Mouse (Mus musculus) lung, embryonic 14.5 days (tissue): ENCODE data around the gene Hormad2. TPM values are rescaled to one million over a fixed set of nuclear protein-coding genes. Genes with fewer than 3 reads are reported as not detected.

Source experiments
- ATAC-seq: fragments of 200-750 bp; cut with Nextera tagmentation; 2 replicates; pipeline ENCODE4 v1.8.0; 2017; ENCODE audit warnings: mild to moderate bottlenecking, moderate TSS enrichment, moderate library complexity; ENCODE audit not compliant: insufficient read depth
- DNase-seq: peaks from one replicate; pipeline ENCODE4 v3.0.0-alpha.2; 2015
- H3K27ac ChIP-seq: fragments of 300-500 bp; sonication (generic); 2 replicates; pipeline ENCODE4 v1.5.1; 2014; ENCODE audit warnings: low read depth, mild to moderate bottlenecking, moderate library complexity
- H3K27me3 ChIP-seq: fragments of 300-500 bp; sonication (generic); 2 replicates; pipeline ENCODE4 v1.6.1; 2014; ENCODE audit warnings: low read length, control low read depth; ENCODE audit not compliant: insufficient read depth
- H3K36me3 ChIP-seq: fragments of 300-500 bp; sonication (generic); 2 replicates; pipeline ENCODE4 v1.6.1; 2014; ENCODE audit warnings: control low read depth; ENCODE audit not compliant: insufficient read depth
- H3K4me1 ChIP-seq: fragments of 300-500 bp; sonication (generic); 2 replicates; pipeline ENCODE4 v1.6.1; 2014; ENCODE audit warnings: antibody characterized with exemption, control low read depth; ENCODE audit not compliant: insufficient read depth
- H3K4me2 ChIP-seq: fragments of 300-500 bp; sonication (generic); 2 replicates; pipeline ENCODE4 v1.6.1; 2014; ENCODE audit warnings: mild to moderate bottlenecking
- H3K4me3 ChIP-seq: fragments of 300-500 bp; sonication (generic); 2 replicates; pipeline ENCODE4 v1.5.1; 2014; ENCODE audit warnings: low read depth, low read length
- H3K9ac ChIP-seq: fragments of 300-500 bp; sonication (generic); 2 replicates; pipeline ENCODE4 v1.6.1; 2014
- H3K9me3 ChIP-seq: fragments of 300-500 bp; sonication (generic); 2 replicates; pipeline ENCODE4 v1.6.1; 2016; ENCODE audit warnings: low read depth, low read length, control low read depth
- CTCF ChIP-seq: IDR thresholded peaks from 2 replicates; pipeline ENCODE4 v1.5.1; 2016; ENCODE audit warnings: antibody characterized with exemption, low read depth
- WGBS: fragments of 180-500 bp; shearing (Covaris S2); extraction: QIAGEN DNeasy Blood & Tissue Kit; methylation state at CpG from one replicate; pipeline ENCODE4 v1.1.7; 2014; 5-methylcytosine and 5-hydroxymethylcytosine counted together
- polyA plus RNA-seq: library from polyadenylated mRNA; unstranded; fragments of >200 nt; fragmentation: Nextera tagmentation; extraction: Ambion mirVana; gene quantifications from 2 replicates; pipeline ENCODE4 v1.2.1, GENCODE M21; 2014

Gene Hormad2
- polyA plus RNA-seq, 1 experiment from 2014 or later = 0.09 TPM

- WGBS = 75% methylated on average over 16 of the region's 16 CpGs
- DNase-seq (no peak), ATAC-seq (no peak)
- no peak overlapping the region for H3K4me3 ChIP-seq
- H3K27ac ChIP-seq = no peak overlapping the region
- no peaks in the 10 kb centered on the region for H3K4me1 ChIP-seq
- TF ChIP-seq CTCF = no peak
- H3K9ac ChIP-seq = no peak overlapping the region
- H3K36me3 ChIP-seq = no peaks in the 10 kb centered on the region
- no peaks in the 10 kb centered on the region for H3K9me3 ChIP-seq
- H3K4me2 ChIP-seq = no peak overlapping the region
- no peaks in the 10 kb centered on the region; the same call in 1 of the 2 replicates for H3K27me3 ChIP-seq
Observed at GRCm38 (mm10) chr11:4422494-4423425, 18.1 kb downstream of the Hormad2 start.

GRCm38 (mm10) chr11:4421933-4422488, 18.9 kb downstream of the Hormad2 start:
- Histone ChIP-seq H3K4me2 (no peak overlapping the region), H3K9ac (no peak overlapping the region), H3K4me1 (no peaks in the 10 kb centered on the region), H3K4me3 (no peak overlapping the region), H3K27me3 (no peaks in the 10 kb centered on the region; the same call in 1 of the 2 replicates), H3K9me3 (no peaks in the 10 kb centered on the region), H3K27ac (no peak overlapping the region), H3K36me3 (no peaks in the 10 kb centered on the region)
- DNase-seq = peak; percentile 79
- peak; percentile 59 for TF ChIP-seq CTCF
- WGBS = 41% methylated on average over 6 of the region's 6 CpGs
- no peak for ATAC-seq

DNA sequence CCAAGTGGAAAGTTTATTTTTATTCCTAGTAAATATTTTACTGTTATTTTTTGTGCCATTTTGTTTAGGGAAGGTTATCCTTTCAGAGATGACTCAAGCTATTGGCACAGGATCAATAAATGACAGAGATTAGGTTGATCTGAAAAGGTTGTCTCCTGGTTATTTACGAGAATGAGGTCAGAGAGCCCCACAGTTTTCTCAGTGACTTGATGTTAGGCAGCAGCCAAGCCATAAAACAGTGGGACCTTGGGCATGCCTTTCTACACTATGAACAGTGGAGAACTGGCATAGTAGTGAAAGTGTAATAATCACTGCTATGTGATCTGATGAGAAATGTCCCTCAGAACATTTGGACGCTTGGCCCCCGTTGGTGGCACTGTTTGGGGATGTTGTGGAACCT, 22.9 kb downstream of the Hormad2 start:
- no peak for ATAC-seq
- Histone ChIP-seq H3K27ac (no peak overlapping the region), H3K9ac (no peak overlapping the region), H3K9me3 (no peaks in the 10 kb centered on the region), H3K36me3 (no peaks in the 10 kb centered on the region), H3K4me1 (no peaks in the 10 kb centered on the region), H3K4me3 (no peak overlapping the region), H3K27me3 (no peaks in the 10 kb centered on the region), H3K4me2 (no peak overlapping the region)
- DNase-seq = no peak
- 70% methylated on average over 3 of the region's 3 CpGs for WGBS
- no peak for TF ChIP-seq CTCF

- Histone ChIP-seq H3K4me1 (no peaks in the 10 kb centered on the region), H3K9ac (no peak overlapping the region), H3K4me2 (no peak overlapping the region), H3K27me3 (no peaks in the 10 kb centered on the region), H3K4me3 (no peak overlapping the region), H3K9me3 (no peaks in the 10 kb centered on the region), H3K27ac (no peak overlapping the region), H3K36me3 (no peaks in the 10 kb centered on the region)
- no peak for DNase-seq
- ATAC-seq = no peak
- WGBS = 84% methylated on average over 4 of the region's 4 CpGs
- TF ChIP-seq CTCF = no peak
Observed at GRCm38 (mm10) chr11:4412294-4412693, 28.6 kb downstream of the Hormad2 start.

GRCm38 (mm10) chr11:4404277-4404676, 36.6 kb downstream of the Hormad2 start:
- Histone ChIP-seq H3K4me3 (no peak overlapping the region), H3K9ac (no peak overlapping the region), H3K4me2 (no peak overlapping the region), H3K36me3 (no peaks in the 10 kb centered on the region), H3K9me3 (no peaks in the 10 kb centered on the region), H3K4me1 (0 out of 2 replicates have a peak, but pooled peaks cover 3% of the 10 kb centered on the region), H3K27me3 (no peaks in the 10 kb centered on the region), H3K27ac (no peak overlapping the region)
- DNase-seq (peak; percentile 23), ATAC-seq (no peak)
- TF ChIP-seq CTCF = no peak
- 29% methylated on average over 4 of the region's 4 CpGs for WGBS

GRCm38 (mm10) chr11:4403381-4403780, 37.5 kb downstream of the Hormad2 start:
- DNase-seq (no peak), ATAC-seq (no peak)
- 69% methylated on average over 7 of the region's 7 CpGs for WGBS
- TF ChIP-seq CTCF = no peak
- Histone ChIP-seq H3K4me2 (no peak overlapping the region), H3K27ac (no peak overlapping the region), H3K9me3 (no peaks in the 10 kb centered on the region), H3K36me3 (no peaks in the 10 kb centered on the region), H3K4me1 (0 out of 2 replicates have a peak, but pooled peaks cover 3% of the 10 kb centered on the region), H3K9ac (no peak overlapping the region), H3K27me3 (no peaks in the 10 kb centered on the region), H3K4me3 (no peak overlapping the region)

- no peak for TF ChIP-seq CTCF
- Histone ChIP-seq H3K27me3 (no peaks in the 10 kb centered on the region), H3K36me3 (no peaks in the 10 kb centered on the region), H3K9me3 (no peaks in the 10 kb centered on the region), H3K9ac (no peak overlapping the region), H3K4me1 (0 out of 2 replicates have a peak, but pooled peaks cover 3% of the 10 kb centered on the region), H3K27ac (no peak overlapping the region), H3K4me2 (no peak overlapping the region), H3K4me3 (no peak overlapping the region)
- DNase-seq (no peak), ATAC-seq (no peak)
- WGBS = 38% methylated on average over 5 of the region's 5 CpGs
Observed at GRCm38 (mm10) chr11:4401251-4401650, 39.7 kb downstream of the Hormad2 start.
